Mouse (Mus musculus): ENCODE results near the gene Slc16a5. TPM values are rescaled to one million over a fixed set of nuclear protein-coding genes. Genes with fewer than 3 reads are reported as not detected.
A peak's percentile ranks its signal among the peaks of the same experiment; 100 is the strongest.
"Not testable (repeated sequence)": the region's sequence is repeated elsewhere in the genome, so short reads cannot be mapped to it uniquely, and the experiment has no call there.

Gene Slc16a5
- total RNA-seq, 2 experiments from 2014 or later: 0.36 TPM; not detected in 1

DNA sequence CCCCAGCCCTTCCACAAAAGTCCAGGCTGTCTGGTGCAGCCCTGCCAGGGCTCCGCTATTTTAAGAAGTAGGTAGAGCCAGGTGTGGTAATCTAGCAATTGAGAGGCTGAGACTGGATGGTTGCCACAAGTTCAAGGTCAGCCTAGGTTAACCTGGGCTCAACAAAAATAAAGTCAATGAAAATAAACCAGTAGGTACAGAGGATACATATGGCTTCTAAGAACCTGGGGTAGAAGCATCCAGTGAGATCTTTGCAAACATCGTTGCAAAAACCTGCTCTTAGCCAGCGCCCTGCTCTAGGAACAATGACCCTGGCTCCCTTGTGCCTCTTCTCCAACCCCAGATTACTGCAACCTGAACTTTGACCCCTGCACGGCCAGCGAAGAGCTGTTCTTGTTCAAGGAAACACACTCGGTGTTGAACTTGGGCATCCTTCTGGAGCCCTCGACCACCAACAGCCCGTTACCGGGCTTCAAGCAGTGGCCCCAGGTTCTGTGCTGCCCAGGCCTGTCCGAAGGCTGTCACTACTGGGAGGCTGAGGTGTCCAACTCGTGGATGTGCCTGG, 14.9 kb upstream of the Slc16a5 start:
- DNase-seq: peak in 1 of 2 experiments; percentile 21

DNA sequence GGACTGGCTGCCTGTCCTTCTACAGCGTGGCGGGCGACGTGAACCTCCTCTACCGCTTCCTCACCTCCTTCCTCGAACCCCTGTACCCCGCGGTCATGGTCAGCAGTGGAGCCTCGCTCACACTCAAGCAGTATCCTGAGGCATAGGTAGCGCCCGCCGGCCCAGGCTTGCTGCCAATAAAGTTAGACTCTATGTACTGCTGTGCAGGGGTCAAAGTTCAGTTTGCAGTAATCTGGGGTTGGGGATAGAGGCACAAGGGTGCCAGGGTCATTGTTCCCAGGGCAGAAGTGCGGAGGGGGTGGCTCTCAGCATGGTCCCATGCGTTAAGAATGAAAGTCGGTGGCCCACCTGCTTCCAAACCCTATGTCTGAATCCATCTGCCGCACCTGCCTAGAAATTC, 14.2 kb upstream of the Slc16a5 start:
- DNase-seq: no peak

DNA sequence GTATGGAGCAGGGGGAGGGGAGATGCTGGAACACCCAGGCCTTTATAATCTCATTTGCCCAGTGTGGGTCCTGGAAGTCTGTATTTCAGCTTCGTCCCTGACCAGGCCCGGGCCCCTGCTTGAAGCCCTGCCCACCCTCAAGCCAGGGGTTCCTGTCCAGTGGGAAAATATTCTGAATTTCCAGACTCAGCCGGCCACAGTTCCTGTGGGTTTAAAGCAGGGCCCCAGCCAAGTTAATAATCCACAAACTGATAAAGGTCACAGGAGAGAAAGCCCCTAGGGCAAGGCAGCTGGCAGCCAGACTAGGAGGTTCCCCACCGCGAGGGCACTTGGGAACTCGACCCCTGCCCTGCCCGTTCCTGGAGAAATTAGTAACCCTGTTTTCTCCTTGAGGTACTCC, 13.3 kb upstream of the Slc16a5 start:
- no peak for DNase-seq

DNA sequence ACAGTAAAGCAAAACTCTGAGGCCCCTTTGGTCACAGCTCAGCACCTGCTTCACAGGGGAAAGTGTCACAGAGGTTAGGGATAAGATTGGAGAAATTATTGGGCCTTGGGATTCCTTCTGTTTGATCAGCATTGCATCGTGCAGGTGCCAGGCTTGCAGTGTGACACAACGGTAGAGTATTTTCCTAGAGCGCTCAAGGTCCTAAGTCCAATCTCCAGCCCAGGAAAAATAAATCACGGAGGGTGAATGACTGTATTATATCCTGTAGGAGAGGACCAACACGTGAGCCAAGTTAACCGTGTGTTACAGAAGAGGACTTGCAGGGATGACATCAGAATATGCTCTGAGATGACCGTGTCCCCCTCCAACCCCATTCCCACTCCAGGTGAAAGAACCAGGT, 12.1 kb upstream of the Slc16a5 start:
- DNase-seq: no peak

DNA sequence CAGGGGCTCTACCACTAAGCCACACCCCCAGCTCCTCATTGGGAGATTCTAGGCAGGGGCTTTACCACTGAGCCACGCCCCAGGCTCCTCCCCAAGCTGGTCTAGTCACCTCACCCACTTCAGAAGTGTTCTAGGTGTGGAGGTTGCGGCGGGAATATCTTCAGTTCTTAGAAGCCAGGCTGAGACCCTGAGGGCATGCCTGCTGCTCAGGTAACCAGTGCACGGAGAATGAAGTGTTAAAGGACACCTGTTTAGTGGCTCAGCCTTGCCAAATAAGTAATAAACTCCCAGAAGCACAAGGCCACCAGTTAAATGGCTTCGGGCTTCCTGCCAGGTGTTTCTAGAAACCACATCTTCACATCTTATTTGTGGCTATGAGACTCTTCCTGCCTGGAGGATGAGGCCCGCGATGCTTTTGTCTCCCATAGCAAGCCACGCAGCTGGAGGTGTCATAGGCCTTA, 10.5 kb upstream of the Slc16a5 start:
- DNase-seq: no peak

DNA sequence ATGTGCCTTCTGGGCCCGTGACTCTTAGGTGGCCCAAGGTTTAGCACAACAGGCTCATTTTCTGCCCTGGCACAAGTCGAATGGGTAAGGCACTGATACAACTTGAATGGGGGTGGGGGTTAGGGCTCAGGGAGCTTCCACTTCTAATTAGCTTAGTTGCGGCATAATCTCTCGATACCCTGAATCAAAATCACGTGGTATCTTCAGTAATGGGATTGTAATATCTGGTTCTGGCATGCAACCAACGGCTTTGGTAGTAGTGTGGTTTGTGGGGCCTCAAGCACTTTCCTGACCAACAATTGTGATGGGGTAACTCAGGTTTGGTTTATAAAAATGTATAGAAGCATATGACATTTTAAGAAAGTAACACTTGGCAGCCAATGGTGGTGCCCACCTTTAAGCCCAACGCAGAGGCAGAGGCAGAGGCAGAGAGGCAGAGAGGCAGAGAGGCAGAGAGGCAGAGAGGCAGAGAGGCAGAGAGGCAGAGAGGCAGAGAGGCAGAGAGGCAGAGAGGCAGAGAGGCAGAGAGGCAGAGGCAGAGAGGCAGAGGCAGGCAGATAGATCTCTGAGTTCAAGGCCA, 9.9 kb upstream of the Slc16a5 start:
- no peak for DNase-seq

DNA sequence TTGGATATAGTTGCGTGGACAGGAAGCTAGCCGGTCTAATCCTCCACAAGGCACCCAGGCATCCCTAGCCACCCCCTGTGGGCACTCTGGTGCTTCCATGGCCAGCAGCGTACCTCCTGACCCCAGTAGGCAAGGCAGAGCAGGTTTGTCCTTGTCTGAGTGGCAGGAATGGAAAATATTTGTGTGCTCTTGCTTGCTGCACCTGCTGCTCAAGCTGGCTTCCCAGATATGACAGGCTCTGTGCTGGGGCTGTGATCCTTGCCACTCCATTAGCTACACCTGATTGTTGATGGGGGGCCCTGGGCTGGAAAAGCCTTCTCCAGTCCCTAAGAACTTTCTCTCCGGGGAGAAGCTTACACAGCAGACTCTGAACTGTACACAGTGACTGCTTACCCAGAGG, 9.0 kb upstream of the Slc16a5 start:
- no peak for DNase-seq

DNA sequence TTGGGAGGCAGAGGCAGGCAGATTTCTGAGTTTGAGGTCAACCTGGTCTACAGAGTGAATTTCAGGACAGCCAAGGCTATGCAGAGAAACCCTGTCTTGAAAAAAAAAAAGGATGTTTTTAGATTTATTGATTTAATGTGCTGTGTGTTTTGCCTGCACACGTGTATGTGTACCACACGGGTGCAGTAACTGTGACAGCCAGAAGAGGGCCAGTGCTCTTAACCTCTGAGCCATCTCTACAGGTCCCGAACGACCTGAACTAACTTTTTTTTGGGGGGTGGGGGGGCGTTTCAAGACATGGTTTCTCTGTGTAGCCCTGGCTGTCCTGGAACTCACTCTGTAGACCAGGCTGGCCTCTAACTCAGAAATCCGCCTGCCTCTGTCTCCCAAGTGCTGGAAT, 7.5 kb upstream of the Slc16a5 start:
- not testable (repeated sequence) for DNase-seq

DNA sequence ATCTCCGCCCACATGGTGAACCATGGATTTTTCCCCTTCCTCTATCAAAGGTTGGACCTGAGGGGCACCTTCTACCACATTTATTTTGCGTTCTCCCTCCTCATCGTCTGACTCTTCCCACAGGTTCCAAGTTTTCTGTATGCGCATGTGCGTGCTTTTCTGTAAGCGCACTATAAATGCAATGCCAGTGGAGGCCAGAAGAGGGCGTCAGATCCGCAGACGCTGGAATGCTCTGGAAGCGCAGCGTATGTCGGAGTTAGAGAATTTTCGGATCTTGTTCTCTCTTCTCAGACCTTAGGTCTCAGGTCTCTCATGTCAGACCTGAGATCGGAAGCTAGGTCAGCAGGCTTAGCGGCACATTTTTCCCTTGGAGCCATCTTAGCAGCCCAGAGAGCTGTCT, 6.7 kb upstream of the Slc16a5 start:
- DNase-seq: no peak

DNA sequence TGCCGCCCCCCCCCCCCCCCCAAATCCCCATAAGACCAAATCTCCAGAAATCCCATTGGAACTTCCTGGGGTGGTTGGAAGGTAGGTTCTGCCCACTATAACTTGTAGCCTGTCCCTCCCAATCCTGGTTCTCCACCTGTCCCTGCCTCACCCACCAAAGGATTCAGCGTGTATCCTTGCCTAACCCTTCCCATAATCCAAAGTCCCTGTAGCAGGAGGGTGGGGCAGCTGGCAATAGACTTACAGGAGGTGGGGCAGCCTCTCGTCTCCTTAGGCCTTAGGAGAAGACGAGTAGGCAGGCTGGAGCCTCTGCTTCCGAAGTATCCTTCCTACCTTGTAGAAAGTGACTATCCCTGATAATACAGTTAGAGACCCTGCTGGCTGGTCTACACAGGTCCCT, 6.1 kb upstream of the Slc16a5 start:
- DNase-seq: no peak

DNA sequence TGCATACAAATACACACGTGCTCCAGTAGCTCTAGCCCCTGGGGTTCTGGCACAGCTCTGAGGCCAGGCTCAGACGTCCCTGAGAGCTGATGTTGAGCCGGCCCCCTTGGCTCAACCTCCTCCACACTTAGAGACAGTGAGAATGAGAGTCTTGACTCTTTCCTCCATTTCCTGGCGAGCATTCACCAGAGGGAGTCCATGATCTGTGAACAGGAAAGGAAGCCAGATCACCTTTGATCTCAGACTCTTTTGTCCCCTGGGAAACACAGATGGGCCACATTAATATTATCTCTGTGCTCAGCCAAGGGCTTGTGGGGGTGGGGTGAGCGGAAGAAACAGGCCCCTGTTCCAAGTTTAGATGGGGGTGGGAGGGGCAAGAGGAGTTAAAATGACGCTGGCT, 4.9 kb upstream of the Slc16a5 start:
- DNase-seq: no peak

DNA sequence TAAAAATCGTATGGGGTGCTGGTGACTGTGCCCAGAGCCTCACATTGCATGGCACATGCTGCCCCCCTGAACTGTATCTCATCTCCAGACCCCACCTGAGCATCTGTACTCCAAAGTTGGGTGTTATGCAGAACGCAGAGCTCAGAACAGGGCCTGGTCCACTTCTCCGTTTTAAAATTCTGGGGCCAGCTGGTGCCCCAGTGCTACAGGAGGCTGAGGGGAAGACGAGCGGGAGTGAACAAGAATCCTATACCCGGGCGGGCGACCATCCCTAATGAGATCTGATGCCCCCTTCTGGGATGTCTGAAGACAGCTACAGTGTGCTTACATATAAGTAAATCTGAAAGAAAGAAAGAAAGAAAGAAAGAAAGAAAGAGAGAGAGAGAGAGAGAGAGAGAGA, 1.3 kb upstream of the Slc16a5 start:
- no peak for DNase-seq

DNA sequence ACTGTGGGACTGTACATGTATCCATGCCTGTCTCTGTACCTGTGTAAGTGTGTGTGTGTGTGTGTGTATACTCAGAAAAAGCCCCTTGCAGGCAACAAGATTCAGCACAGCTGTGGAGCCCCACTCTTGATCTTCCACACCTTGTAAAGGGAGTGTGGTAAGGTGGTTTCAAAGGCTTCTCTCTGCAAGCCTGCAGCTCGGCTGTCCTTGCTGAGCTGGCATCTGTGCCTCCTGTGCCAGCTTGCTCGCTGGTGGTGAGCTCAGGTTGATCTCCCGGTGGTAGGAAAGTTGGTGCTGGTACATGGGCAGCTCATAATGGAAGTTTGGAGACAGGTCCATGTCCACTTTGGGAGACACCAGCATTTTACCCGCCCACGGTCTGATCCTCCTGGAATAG, 430 bp upstream of the Slc16a5 start:
- DNase-seq: no peak

DNA sequence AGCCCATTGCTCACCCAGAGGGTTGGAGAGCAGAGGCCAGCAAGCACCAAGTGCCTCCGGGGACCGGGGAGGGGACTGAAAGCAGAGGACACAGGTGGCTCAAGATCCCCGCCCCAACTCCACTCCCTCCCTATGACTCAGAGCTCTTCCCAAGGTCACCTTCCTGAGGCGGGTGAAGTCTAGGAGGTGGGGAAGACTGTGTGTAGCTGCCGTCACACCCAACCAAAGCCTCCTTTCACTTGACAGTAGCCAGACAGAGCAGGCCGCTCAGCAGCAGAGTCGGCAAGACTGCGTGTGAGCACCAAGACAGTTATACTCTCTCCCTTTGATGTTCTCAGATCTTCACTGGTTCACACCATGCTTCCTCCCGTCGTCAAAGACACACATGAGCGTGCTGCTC, 1.1 kb downstream of the Slc16a5 start:
- DNase-seq: no peak

DNA sequence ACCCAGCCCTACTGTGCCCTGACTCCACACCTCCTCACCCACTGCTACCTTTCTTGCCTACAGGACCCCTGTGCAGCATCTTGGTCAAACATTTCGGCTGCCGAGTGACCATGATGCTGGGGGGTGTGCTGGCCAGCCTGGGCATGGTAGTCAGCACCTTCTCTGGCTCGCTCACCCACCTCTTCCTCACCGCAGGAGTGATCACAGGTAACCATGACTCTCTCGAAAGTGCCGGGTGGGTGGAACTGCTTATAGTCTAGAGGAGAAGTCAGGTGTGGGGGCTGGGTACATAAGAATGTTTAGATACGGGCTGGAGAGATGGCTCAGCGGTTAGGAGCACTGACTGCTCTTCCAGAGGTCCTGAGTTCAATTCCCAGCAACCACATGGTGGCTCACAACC, 2.6 kb downstream of the Slc16a5 start:
- DNase-seq: no peak

DNA sequence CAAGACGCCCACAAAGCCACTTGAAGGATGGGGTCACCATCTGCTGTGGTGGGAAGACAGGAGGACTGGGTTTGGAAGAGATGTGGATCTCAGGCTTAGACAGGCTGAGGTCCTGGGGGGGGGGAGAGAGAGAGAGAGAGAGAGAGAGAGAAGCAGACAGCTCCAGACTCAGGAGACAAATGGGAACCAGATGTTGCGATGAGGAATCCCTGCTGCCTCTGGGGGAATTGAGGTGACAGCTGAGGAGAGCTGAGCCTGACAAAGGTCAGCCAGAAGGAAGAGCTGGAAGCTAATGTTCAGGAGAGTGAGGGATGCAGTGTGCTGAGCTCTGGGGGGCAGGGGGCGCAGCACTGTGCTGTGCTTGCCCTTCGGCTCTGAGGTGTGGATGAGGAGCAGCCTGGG, 4.9 kb downstream of the Slc16a5 start:
- no peak for DNase-seq

DNA sequence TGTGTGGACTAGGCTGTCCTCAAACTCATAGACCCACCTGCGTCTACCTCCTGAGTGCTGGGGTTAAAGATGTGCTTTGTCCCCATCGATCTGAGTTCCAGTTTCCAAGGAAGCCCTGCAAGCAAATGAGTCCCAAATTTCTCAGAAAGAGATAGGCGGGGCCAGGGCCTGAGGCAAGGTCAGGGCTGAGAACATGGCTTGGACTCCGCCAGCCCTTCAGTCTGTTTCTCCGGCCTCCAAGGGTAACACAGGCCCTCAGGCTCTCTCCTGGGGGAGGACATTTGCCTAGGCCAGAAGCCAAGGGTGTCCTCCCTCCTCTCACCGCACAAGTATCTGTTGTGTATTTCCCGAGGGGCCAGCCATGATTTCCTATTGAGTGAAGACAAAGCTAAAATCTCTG, 9.9 kb downstream of the Slc16a5 start:
- peak; percentile 30 to 68 for DNase-seq

DNA sequence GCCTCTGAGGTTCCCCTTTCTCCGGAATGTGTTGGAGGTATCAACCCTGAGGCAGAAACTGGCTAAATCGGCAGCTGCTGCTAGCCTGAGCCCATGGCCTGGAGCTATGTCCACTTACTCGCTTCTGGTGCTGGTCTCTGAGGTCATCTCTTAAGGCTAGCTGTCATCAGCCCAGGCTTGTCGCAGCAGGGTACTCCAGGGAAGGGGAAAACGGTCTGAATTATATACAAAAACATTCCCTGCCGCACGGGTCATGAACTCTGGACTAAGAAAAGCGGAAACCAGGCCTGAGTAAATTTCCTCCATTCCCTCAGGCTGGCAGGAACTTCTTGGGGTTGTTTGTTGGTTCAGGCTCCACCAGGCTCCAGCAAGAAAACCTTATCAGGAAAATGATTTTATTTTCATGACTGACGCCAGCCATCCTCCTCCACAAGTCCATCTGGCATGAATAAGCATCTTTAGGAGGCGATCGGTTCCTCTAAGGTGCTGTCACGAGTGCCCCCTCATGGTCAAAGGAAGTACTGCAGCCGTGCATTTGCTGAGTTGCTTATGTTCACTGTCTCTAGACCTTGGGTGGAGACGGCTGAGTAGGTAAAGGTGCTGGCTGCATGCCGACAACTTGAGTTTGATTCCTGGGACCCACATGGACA, 11.5 kb downstream of the Slc16a5 start:
- peak; percentile 93 to 98 for DNase-seq

DNA sequence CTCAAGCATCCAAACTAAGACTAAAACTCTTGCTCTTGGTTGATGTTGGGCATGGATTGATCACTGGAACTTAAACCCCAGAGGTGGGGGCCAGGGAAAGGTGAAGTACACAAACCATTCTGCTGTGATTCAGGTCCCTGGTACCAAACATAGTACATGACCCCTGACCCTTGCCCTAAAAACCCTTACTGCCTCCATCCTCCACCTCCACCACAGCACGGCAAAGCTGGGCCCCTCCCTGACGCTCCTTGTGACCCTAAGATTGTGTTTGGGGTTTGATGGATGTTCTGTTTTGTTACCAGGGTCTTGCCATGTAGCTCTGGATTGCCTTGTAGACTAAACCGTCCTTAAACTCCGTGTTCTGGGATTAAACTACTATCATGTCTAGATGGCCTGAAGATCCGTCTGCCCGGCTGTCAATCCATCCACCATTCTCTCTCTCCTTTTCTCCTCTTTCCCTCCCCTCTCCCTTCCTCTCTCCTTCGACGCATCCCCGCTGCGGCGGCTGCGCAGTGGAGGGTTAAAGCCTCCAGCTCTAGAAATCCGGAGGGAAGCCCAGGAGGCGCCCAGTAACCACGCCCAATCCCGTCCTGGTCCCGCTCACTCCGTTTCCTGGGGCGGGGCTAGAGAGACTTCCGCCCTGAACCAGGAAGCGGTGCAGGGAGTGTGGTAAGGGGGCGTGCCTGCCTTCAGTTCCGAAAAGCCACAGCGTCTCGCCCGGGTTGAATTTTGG, 12.9 kb downstream of the Slc16a5 start, which contains the start of gene Armc7:
Gene Armc7 (plus strand): TSS at position 643 of the 733 bp plus-strand sequence.
- DNase-seq: peak; percentile 97 to 98

DNA sequence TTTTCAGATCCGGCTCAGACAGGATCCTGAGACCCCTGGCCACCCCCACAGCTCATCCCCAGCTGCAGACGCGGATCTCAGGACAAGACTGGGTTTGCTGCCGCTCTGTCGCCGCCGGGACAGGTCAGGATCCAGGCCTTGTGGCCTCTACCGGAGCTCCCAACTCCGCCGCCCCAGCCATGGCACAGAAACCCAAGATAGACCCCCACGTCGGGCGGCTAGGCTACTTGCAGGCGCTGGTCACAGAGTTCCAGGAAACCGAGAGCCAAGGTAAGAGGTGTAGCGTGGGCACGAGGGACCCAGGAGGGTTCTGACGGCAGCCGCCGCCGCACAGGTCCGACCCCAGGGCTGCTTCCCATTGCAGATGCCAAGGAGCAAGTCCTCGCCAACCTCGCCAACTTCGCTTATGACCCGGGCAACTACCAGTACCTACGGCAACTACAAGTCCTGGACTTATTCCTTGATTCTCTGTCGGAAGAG, 13.5 kb downstream of the Slc16a5 start:
- DNase-seq: no peak

DNA sequence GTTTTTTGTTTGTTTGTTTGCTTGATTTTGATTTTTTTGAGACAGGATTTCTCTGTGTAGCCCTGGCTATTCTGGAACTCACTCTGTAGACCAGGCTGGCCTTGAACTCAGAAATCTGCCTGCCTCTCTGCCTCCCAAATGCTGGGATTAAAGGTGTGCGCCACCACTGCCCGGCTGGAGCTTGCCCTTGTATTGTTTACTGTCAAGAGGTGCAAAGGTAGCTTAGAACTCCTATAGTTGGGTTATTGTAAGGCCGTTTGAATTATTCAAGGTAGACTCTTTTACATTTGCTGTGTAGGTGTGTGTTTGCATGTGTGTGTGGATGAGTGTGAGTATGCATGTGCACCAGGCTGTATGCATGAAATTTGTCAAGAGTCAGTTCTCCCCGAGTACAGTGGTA, 14.4 kb downstream of the Slc16a5 start:
- not testable (repeated sequence) for DNase-seq

DNA sequence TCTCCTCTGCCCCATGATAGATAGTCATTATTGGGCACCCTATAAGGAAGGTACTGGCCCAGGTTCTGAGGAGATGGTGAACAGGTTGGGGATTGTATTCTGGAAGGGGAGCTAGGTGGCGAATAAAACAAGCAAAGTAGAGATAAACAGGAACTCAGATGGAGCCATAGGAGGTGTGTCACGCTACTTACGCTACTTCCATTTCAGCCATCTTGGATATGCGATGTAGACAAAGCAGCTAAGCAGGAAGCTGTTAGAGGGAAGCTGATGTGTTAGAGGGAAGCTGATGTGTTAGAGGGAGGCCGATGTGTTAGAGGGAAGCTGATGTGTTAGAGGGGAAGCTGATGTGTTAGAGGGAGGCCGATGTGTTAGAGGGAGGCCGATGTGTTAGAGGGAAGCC, 15.1 kb downstream of the Slc16a5 start:
- not testable (repeated sequence) for DNase-seq

DNA sequence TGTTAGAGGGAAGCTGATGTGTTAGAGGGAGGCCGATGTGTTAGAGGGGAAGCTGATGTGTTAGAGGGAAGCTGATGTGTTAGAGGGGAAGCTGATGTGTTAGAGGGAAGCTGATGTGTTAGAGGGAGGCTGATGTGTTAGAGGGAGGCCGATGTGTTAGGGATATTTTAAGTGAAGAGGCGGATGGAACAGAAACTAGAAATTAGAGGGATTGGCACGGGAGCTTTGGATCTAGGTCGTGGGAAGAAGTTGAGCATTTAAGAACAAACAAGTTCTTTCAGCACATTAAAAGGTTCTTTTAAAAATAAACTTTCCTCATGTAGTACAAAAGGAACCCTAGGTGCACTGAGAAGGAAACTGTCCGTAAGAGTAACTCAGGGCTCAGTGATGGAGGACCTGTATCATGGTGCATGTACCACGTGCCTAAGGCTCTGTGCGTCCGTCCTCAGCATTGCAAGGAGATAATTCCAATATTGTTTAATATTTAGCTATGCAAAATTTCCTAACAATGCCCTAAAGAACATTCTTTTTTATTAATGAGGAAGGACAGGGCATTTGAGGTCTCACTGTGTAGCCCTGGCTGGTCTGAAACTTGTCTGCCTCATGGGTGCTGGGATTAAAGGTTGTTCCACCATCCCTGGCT, 16.1 kb downstream of the Slc16a5 start:
- DNase-seq: no peak
